Mouse (Mus musculus): ENCODE measurements at regions not wholly inside any gene's neighbourhood (a gene's known extent, or its start where the extent isn't known, plus 50 kb on each side); places are given as distances from the start of the nearest gene placed in this dataset.
A peak's percentile ranks its signal among the peaks of the same experiment; 100 is the strongest.

DNA sequence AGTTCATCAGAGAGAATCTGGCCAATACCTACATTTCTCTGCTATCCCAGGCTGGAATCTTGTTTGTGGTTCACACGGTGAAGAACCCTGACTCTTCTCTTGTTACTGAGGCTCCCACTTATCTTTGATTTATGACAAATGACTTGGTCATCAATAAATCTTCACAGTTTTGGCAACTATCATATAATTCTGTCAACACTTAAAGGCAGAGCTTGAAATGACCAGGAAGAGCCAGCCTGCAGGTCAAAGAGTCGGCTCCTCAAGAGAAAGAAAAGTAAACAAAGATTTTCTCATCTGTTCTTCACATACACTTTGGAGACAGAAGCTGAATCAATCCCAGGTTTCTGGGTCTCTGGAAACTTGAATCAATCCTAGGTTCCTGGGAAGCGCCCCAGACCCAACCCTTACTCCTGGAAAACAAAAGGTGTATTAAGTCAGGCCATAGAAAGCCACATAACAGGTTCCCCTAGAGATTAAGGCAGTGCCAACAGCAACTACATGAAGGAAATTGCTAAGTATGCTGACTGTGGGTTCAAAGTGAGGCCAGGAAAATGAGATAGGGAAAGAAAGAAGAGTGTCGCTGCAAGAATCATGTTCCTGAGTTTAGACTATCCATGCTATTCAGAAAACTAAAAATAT, 56.7 kb upstream of the Mad2l1 start:
- H3K4me1 ChIP-seq (ENCODE audit: control insufficient read depth, insufficient read depth, low read length), result no peaks in the 10 kb centered on the region
- no peak overlapping the region for H3K4me3 ChIP-seq (ENCODE audit: low read depth, low read length)
- no peaks in the 10 kb centered on the region for H3K27me3 ChIP-seq (ENCODE audit: control insufficient read depth, insufficient read depth, low read length)
- DNase-seq (ENCODE audit: low spot score) (no peak), ATAC-seq (ENCODE audit: insufficient read depth, low FRiP score, low TSS enrichment) (no peak)
- no peaks in the 10 kb centered on the region for H3K36me3 ChIP-seq (ENCODE audit: control insufficient read depth, insufficient read depth, low read length)
- 60% methylated on average over 4 of the region's 4 CpGs for WGBS
- H3K9me3 ChIP-seq (ENCODE audit: control insufficient read depth, low read length), result no peaks in the 10 kb centered on the region
- H3K27ac ChIP-seq (ENCODE audit: low read depth, low read length), result no peak overlapping the region
- no peak overlapping the region for H3K4me2 ChIP-seq (ENCODE audit: low read depth)
- no peak overlapping the region for H3K9ac ChIP-seq (ENCODE audit: low read length)

DNA sequence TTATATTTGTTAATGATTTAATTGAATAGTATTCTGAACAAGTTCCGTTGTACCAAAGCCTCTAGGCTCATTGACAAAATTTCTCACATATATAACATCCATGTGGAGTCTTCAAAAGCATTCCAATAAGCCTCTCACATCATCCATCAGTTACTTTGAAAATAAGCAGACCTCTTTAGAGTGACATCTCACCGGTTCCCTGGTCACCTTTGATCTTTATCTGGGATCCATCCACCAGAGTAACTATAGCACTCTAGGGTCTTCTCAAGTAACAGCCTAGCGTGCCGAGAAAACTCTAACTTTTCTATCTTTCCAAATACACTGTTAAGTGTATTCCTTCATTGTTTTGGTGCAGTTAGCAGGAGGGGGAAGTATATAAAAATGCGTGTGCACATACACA, 55.6 kb upstream of the Mad2l1 start:
- Histone ChIP-seq H3K27me3 (ENCODE audit: control insufficient read depth, insufficient read depth, low read length) (no peaks in the 10 kb centered on the region), H3K27ac (ENCODE audit: low read depth, low read length) (no peak overlapping the region), H3K36me3 (ENCODE audit: control insufficient read depth, insufficient read depth, low read length) (no peaks in the 10 kb centered on the region), H3K9ac (ENCODE audit: low read length) (no peak overlapping the region), H3K4me3 (ENCODE audit: low read depth, low read length) (no peak overlapping the region), H3K4me1 (ENCODE audit: control insufficient read depth, insufficient read depth, low read length) (no peaks in the 10 kb centered on the region), H3K9me3 (ENCODE audit: control insufficient read depth, low read length) (no peaks in the 10 kb centered on the region), H3K4me2 (ENCODE audit: low read depth) (no peak overlapping the region)
- no peak for ATAC-seq (ENCODE audit: insufficient read depth, low FRiP score, low TSS enrichment)
- WGBS, result 68% methylated on average over 5 of the region's 5 CpGs
- DNase-seq (ENCODE audit: low spot score), result no peak

DNA sequence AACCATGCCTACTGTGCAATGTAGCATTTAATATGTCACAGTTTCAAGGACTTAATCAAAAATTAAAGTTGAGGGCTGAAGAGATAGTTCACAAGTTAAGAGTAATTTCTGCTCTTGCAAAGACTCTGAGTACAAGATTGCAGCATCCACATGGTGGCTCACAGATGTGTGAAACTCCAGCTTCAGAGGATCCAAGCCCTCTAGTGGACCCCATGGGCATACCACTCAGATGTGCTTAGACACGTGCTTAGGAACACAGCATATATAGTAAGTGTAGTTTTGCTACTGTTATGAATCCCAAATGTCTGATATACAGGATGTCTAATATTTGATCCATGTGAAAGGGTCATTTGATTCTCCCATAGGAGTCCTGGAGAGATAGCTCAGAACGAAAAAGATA, 55.0 kb upstream of the Mad2l1 start:
- 57% methylated on average over 2 of the region's 2 CpGs for WGBS
- H3K9me3 ChIP-seq (ENCODE audit: control insufficient read depth, low read length), result no peaks in the 10 kb centered on the region
- ATAC-seq (ENCODE audit: insufficient read depth, low FRiP score, low TSS enrichment), result no peak
- H3K27me3 ChIP-seq (ENCODE audit: control insufficient read depth, insufficient read depth, low read length), result no peaks in the 10 kb centered on the region
- no peaks in the 10 kb centered on the region for H3K4me1 ChIP-seq (ENCODE audit: control insufficient read depth, insufficient read depth, low read length)
- no peaks in the 10 kb centered on the region for H3K36me3 ChIP-seq (ENCODE audit: control insufficient read depth, insufficient read depth, low read length)
- H3K9ac ChIP-seq (ENCODE audit: low read length), result no peak overlapping the region
- H3K27ac ChIP-seq (ENCODE audit: low read depth, low read length), result no peak overlapping the region
- DNase-seq (ENCODE audit: low spot score), result peak; percentile 29
- no peak overlapping the region for H3K4me3 ChIP-seq (ENCODE audit: low read depth, low read length)
- no peak overlapping the region for H3K4me2 ChIP-seq (ENCODE audit: low read depth)

DNA sequence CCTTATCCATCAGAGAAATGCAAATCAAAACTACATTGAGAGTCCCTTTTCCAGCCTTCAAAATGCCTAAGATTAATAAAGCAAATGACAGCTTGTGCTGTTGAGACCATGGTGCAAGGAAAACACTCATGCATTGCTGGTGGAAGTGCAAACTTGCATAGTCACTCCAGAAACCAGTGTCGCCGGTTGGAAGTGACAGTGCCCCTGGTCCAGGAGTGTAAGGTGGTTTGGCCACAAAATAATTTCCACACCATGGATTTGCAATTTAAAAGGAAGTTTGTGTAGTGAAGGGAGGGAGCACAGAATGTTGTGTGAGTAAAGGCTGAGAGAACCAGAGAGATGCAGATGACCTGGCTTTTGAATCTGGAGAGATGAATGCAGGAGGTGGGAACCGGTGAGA, 52.4 kb upstream of the Mad2l1 start:
- H3K27ac ChIP-seq (ENCODE audit: low read depth, low read length), result no peak overlapping the region
- H3K4me3 ChIP-seq (ENCODE audit: low read depth, low read length), result no peak overlapping the region
- no peak overlapping the region for H3K4me2 ChIP-seq (ENCODE audit: low read depth)
- 93% methylated on average over 3 of the region's 3 CpGs for WGBS
- H3K9ac ChIP-seq (ENCODE audit: low read length), result no peak overlapping the region
- no peaks in the 10 kb centered on the region for H3K27me3 ChIP-seq (ENCODE audit: control insufficient read depth, insufficient read depth, low read length)
- no peaks in the 10 kb centered on the region for H3K9me3 ChIP-seq (ENCODE audit: control insufficient read depth, low read length)
- H3K36me3 ChIP-seq (ENCODE audit: control insufficient read depth, insufficient read depth, low read length), result no peaks in the 10 kb centered on the region
- no peaks in the 10 kb centered on the region for H3K4me1 ChIP-seq (ENCODE audit: control insufficient read depth, insufficient read depth, low read length)
- ATAC-seq (ENCODE audit: insufficient read depth, low FRiP score, low TSS enrichment) (no peak), DNase-seq (ENCODE audit: low spot score) (no peak)
